Mouse (Mus musculus): Measurements from ENCODE around the gene Npepps. TPM values are rescaled to one million over a fixed set of nuclear protein-coding genes. Genes with fewer than 3 reads are reported as not detected.
A peak's percentile ranks its signal among the peaks of the same experiment; 100 is the strongest.
"Not testable (repeated sequence)": the region's sequence is repeated elsewhere in the genome, so short reads cannot be mapped to it uniquely, and the experiment has no call there.

The Npepps gene
- polyA plus RNA-seq, 1 experiment from 2014 or later, result 76.2 TPM

GRCm38 (mm10) chr11:97191915-97192620 is 88.4 kb downstream of the Npepps start:
- no peak overlapping the region for H3K4me3 ChIP-seq (ENCODE audit: low read depth, low read length)
- DNase-seq (no peak), ATAC-seq (ENCODE audit: insufficient read depth) (no peak)
- no peak overlapping the region for H3K27ac ChIP-seq (ENCODE audit: low read depth)
- WGBS, result 60% methylated on average over 6 of the region's 6 CpGs
- no peaks in the 10 kb centered on the region for H3K27me3 ChIP-seq (ENCODE audit: insufficient read depth, low read length)
- no peak overlapping the region for H3K9ac ChIP-seq
- H3K4me1 ChIP-seq (ENCODE audit: insufficient read depth), result 0 out of 2 replicates have a peak, but pooled peaks cover 5% of the 10 kb centered on the region
- H3K9me3 ChIP-seq (ENCODE audit: low read depth, low read length), result no peaks in the 10 kb centered on the region
- no peak for TF ChIP-seq CTCF (IDR thresholded peaks at IDR 0.05; ENCODE audit: low read depth)
- no peak overlapping the region for H3K4me2 ChIP-seq
- H3K36me3 ChIP-seq (ENCODE audit: insufficient read depth), result peaks cover 9% of the 10 kb centered on the region; the same call in 1 of the 2 replicates

GRCm38 (mm10) chr11:97190992-97191391 is 89.4 kb downstream of the Npepps start:
- H3K4me3 ChIP-seq (ENCODE audit: low read depth, low read length), result no peak overlapping the region
- peaks cover 13% of the 10 kb centered on the region for H3K36me3 ChIP-seq (ENCODE audit: insufficient read depth)
- no peak for TF ChIP-seq CTCF (IDR thresholded peaks at IDR 0.05; ENCODE audit: low read depth)
- H3K9ac ChIP-seq, result no peak overlapping the region
- peaks cover 8% of the 10 kb centered on the region; the same call in 1 of the 2 replicates for H3K4me1 ChIP-seq (ENCODE audit: insufficient read depth)
- WGBS, result 87% methylated on average over 6 of the region's 6 CpGs
- ATAC-seq (ENCODE audit: insufficient read depth) (no peak), DNase-seq (no peak)
- no peak overlapping the region for H3K4me2 ChIP-seq
- H3K27me3 ChIP-seq (ENCODE audit: insufficient read depth, low read length), result no peaks in the 10 kb centered on the region
- no peaks in the 10 kb centered on the region for H3K9me3 ChIP-seq (ENCODE audit: low read depth, low read length)
- H3K27ac ChIP-seq (ENCODE audit: low read depth), result no peak overlapping the region

GRCm38 (mm10) chr11:97189645-97190044 is 90.8 kb downstream of the Npepps start:
- H3K9ac ChIP-seq; H3K9me3 ChIP-seq (ENCODE audit: low read depth, low read length); H3K4me1 ChIP-seq (ENCODE audit: insufficient read depth); H3K27me3 ChIP-seq (ENCODE audit: insufficient read depth, low read length); DNase-seq; ATAC-seq (ENCODE audit: insufficient read depth); H3K27ac ChIP-seq (ENCODE audit: low read depth): not testable (repeated sequence)
- WGBS, result 85% methylated on average over 6 of the region's 6 CpGs
- H3K4me2 ChIP-seq, result peak overlapping the region; percentile 83
- peak overlapping the region; percentile 89 for H3K4me3 ChIP-seq (ENCODE audit: low read depth, low read length)
- H3K36me3 ChIP-seq (ENCODE audit: insufficient read depth), result peaks cover 26% of the 10 kb centered on the region

GRCm38 (mm10) chr11:97189231-97189630 is 91.2 kb downstream of the Npepps start:
- Histone ChIP-seq H3K4me3 (ENCODE audit: low read depth, low read length) (peak overlapping the region; percentile 89), H3K9ac (peak overlapping the region; percentile 75; the same call in 1 of the 2 replicates), H3K36me3 (ENCODE audit: insufficient read depth) (peaks cover 30% of the 10 kb centered on the region), H3K4me2 (peak overlapping the region; percentile 83), H3K27ac (ENCODE audit: low read depth) (peak overlapping the region; percentile 93; the same call in 1 of the 2 replicates), H3K27me3 (ENCODE audit: insufficient read depth, low read length) (no peaks in the 10 kb centered on the region), H3K9me3 (ENCODE audit: low read depth, low read length) (no peaks in the 10 kb centered on the region), H3K4me1 (ENCODE audit: insufficient read depth) (peaks cover 12% of the 10 kb centered on the region; the same call in 1 of the 2 replicates)
- WGBS, result 40% methylated on average over 3 of the region's 3 CpGs
- TF ChIP-seq CTCF (IDR thresholded peaks at IDR 0.05; ENCODE audit: low read depth), result no peak
- DNase-seq (no peak), ATAC-seq (ENCODE audit: insufficient read depth) (no peak)

- peak overlapping the region; percentile 93 for H3K27ac ChIP-seq (ENCODE audit: low read depth)
- no peak for ATAC-seq (ENCODE audit: insufficient read depth)
- WGBS, result under 1% methylated on average over 15 of the region's 15 CpGs
- peaks cover 37% of the 10 kb centered on the region for H3K36me3 ChIP-seq (ENCODE audit: insufficient read depth)
- DNase-seq, result no peak
- peak overlapping the region; percentile 75 for H3K9ac ChIP-seq
- H3K4me1 ChIP-seq (ENCODE audit: insufficient read depth), result peaks cover 12% of the 10 kb centered on the region; the same call in 1 of the 2 replicates
- no peaks in the 10 kb centered on the region for H3K27me3 ChIP-seq (ENCODE audit: insufficient read depth, low read length)
- H3K4me3 ChIP-seq (ENCODE audit: low read depth, low read length), result peak overlapping the region; percentile 89
- no peak for TF ChIP-seq CTCF (IDR thresholded peaks at IDR 0.05; ENCODE audit: low read depth)
- no peaks in the 10 kb centered on the region for H3K9me3 ChIP-seq (ENCODE audit: low read depth, low read length)
- peak overlapping the region; percentile 83 for H3K4me2 ChIP-seq
Observed at GRCm38 (mm10) chr11:97188643-97188955, 91.8 kb downstream of the Npepps start.

GRCm38 (mm10) chr11:97187764-97188642 is 92.4 kb downstream of the Npepps start, which contains the start of gene Kpnb1:
Gene Kpnb1, minus strand, starts transcription at chr11:97187881.
- Histone ChIP-seq H3K4me1 (ENCODE audit: insufficient read depth) (peaks cover 12% of the 10 kb centered on the region; the same call in 1 of the 2 replicates), H3K9me3 (ENCODE audit: low read depth, low read length) (no peaks in the 10 kb centered on the region), H3K27me3 (ENCODE audit: insufficient read depth, low read length) (no peaks in the 10 kb centered on the region), H3K36me3 (ENCODE audit: insufficient read depth) (peaks cover 43% of the 10 kb centered on the region), H3K9ac (peak within 1 kb of the TSS; percentile 89), H3K4me2 (peak within 1 kb of the TSS; percentile 83), H3K4me3 (ENCODE audit: low read depth, low read length) (peak within 1 kb of the TSS; percentile 89), H3K27ac (ENCODE audit: low read depth) (peak within 1 kb of the TSS; percentile 93)
- no peak for TF ChIP-seq CTCF (IDR thresholded peaks at IDR 0.05; ENCODE audit: low read depth)
- DNase-seq (peak; percentile 99), ATAC-seq (ENCODE audit: insufficient read depth) (peak; percentile 95)
- WGBS, result under 1% methylated on average over 95 of the region's 101 CpGs
